Comparison of ENCODE assay signal across 16 mouse cellular contexts in genomic region chr3:59080293-59080916, GRCm38 (mm10). TPM values are rescaled to one million over a fixed set of nuclear protein-coding genes. Genes with fewer than 3 reads are reported as not detected.
A peak's percentile ranks its signal among the peaks of the same experiment; 100 is the strongest.
DNase-seq lines count a peak whose midpoint lies in the region; ATAC-seq and TF ChIP-seq lines count a peak whose summit lies in the region.
"Had no signal": no experiment of that assay in that cellular context is flagged by ENCODE, and none has a peak within 500 bp of the region (broad histone marks: within the 10 kb centered on the region; RNA-seq: fewer than 3 reads in every experiment).

No protein-coding gene starts in this region.

- 15% methylated on average over 6 of the region's 6 CpGs for WGBS in heart, embryonic 10.5 days
- 24% methylated on average over 6 of the region's 6 CpGs for WGBS in lung, embryonic 16.5 days
- 13% methylated on average over 6 of the region's 6 CpGs for WGBS in embryonic facial prominence, embryonic 14.5 days
- WGBS in limb, embryonic 13.5 days, result 10% methylated on average over 6 of the region's 6 CpGs
- WGBS in cerebellum, adult 2 months, result 61% methylated on average over 6 of the region's 6 CpGs

- no peaks in the 10 kb centered on the region for H3K36me3 ChIP-seq in heart, embryonic 10.5 days
- H3K36me3 ChIP-seq in lung, embryonic 16.5 days (ENCODE audit: control insufficient read depth, insufficient read depth, low read length), result no peaks in the 10 kb centered on the region
- H3K36me3 ChIP-seq in embryonic facial prominence, embryonic 14.5 days (ENCODE audit: control insufficient read depth, insufficient read depth, low read length), result no peaks in the 10 kb centered on the region
- no peaks in the 10 kb centered on the region for H3K36me3 ChIP-seq in limb, embryonic 13.5 days
- H3K36me3 ChIP-seq: midbrain, embryonic 15.5 days; neural tube, embryonic 12.5 days had no signal

- no peak overlapping the region for H3K4me2 ChIP-seq in lung, embryonic 16.5 days (ENCODE audit: low read depth, low read length)
- no peak overlapping the region for H3K4me2 ChIP-seq in embryonic facial prominence, embryonic 14.5 days (ENCODE audit: low read depth, low read length)
- peak overlapping the region; percentile 40 for H3K4me2 ChIP-seq in limb, embryonic 13.5 days (replicated peaks)
- H3K4me2 ChIP-seq: liver, embryonic 11.5 days; midbrain, embryonic 15.5 days; neural tube, embryonic 12.5 days had no signal

- no peak overlapping the region for H3K9ac ChIP-seq in lung, embryonic 16.5 days (ENCODE audit: low read length)
- H3K9ac ChIP-seq in embryonic facial prominence, embryonic 14.5 days (ENCODE audit: low read depth, low read length), result no peak overlapping the region
- no peak overlapping the region for H3K9ac ChIP-seq in limb, embryonic 13.5 days
- H3K9ac ChIP-seq: midbrain, embryonic 15.5 days; neural tube, embryonic 12.5 days had no signal

- no peaks in the 10 kb centered on the region for H3K27me3 ChIP-seq in heart, embryonic 10.5 days (ENCODE audit: insufficient read depth, poor library complexity, severe bottlenecking)
- no peaks in the 10 kb centered on the region for H3K27me3 ChIP-seq in lung, embryonic 16.5 days (ENCODE audit: control insufficient read depth, insufficient read depth, low read depth, low read length)
- no peaks in the 10 kb centered on the region for H3K27me3 ChIP-seq in embryonic facial prominence, embryonic 14.5 days (replicated peaks; ENCODE audit: control insufficient read depth, insufficient read depth, low read length)
- no peaks in the 10 kb centered on the region for H3K27me3 ChIP-seq in limb, embryonic 13.5 days
- no peaks in the 10 kb centered on the region for H3K27me3 ChIP-seq in cerebellum, adult 2 months (ENCODE audit: control insufficient read depth, insufficient read depth, low read length)
- H3K27me3 ChIP-seq: midbrain, embryonic 15.5 days; neural tube, embryonic 12.5 days had no signal

- H3K27ac ChIP-seq in heart, embryonic 10.5 days, result peak overlapping the region; percentile 67
- H3K27ac ChIP-seq in lung, embryonic 16.5 days (ENCODE audit: low read length), result no peak overlapping the region
- no peak overlapping the region for H3K27ac ChIP-seq in embryonic facial prominence, embryonic 14.5 days (replicated peaks; ENCODE audit: low read depth, low read length)
- H3K27ac ChIP-seq in limb, embryonic 13.5 days, result peak overlapping the region; percentile 55; the same call in 1 of the 2 replicates
- no peak overlapping the region for H3K27ac ChIP-seq in cerebellum, adult 2 months (ENCODE audit: insufficient read depth, low read length)
- H3K27ac ChIP-seq: hindbrain, postnatal 0 days; left cerebral cortex, adult 2 months; midbrain, embryonic 15.5 days; neural tube, embryonic 12.5 days had no signal

- H3K4me1 ChIP-seq in heart, embryonic 10.5 days, result peaks cover 12% of the 10 kb centered on the region
- H3K4me1 ChIP-seq in lung, embryonic 16.5 days (replicated peaks; ENCODE audit: control insufficient read depth, insufficient read depth, low read length), result peaks cover 5% of the 10 kb centered on the region; the same call in 1 of the 2 replicates
- peaks cover 9% of the 10 kb centered on the region for H3K4me1 ChIP-seq in embryonic facial prominence, embryonic 14.5 days (ENCODE audit: control insufficient read depth, insufficient read depth, low read length)
- H3K4me1 ChIP-seq in limb, embryonic 13.5 days, result peaks cover 15% of the 10 kb centered on the region
- peaks cover 8% of the 10 kb centered on the region for H3K4me1 ChIP-seq in cerebellum, adult 2 months (ENCODE audit: control insufficient read depth, insufficient read depth, low read length)
- H3K4me1 ChIP-seq: midbrain, embryonic 15.5 days had no signal

- H3K4me3 ChIP-seq in heart, embryonic 10.5 days, result no peak overlapping the region
- H3K4me3 ChIP-seq in lung, embryonic 16.5 days (ENCODE audit: low read length), result no peak overlapping the region
- no peak overlapping the region for H3K4me3 ChIP-seq in embryonic facial prominence, embryonic 14.5 days (ENCODE audit: low read depth, low read length)
- H3K4me3 ChIP-seq in limb, embryonic 13.5 days, result no peak overlapping the region
- no peak overlapping the region for H3K4me3 ChIP-seq in cerebellum, adult 2 months (replicated peaks; ENCODE audit: insufficient read depth, low read depth, low read length)
- H3K4me3 ChIP-seq: left cerebral cortex, adult 2 months; midbrain, embryonic 15.5 days; neural tube, embryonic 12.5 days had no signal

- H3K9me3 ChIP-seq in heart, embryonic 10.5 days, result no peaks in the 10 kb centered on the region
- H3K9me3 ChIP-seq in lung, embryonic 16.5 days (ENCODE audit: control insufficient read depth, low read length), result no peaks in the 10 kb centered on the region
- H3K9me3 ChIP-seq in embryonic facial prominence, embryonic 14.5 days (ENCODE audit: control insufficient read depth, low read length), result no peaks in the 10 kb centered on the region
- H3K9me3 ChIP-seq in limb, embryonic 13.5 days, result no peaks in the 10 kb centered on the region
- H3K9me3 ChIP-seq: midbrain, embryonic 15.5 days; neural tube, embryonic 12.5 days had no signal

- TF ChIP-seq CTCF in cerebellum, adult 2 months (IDR thresholded peaks at IDR 0.05; ENCODE audit: borderline replicate concordance, insufficient read depth, low read depth, low read length), result no peak

- ATAC-seq in lung, embryonic 16.5 days (ENCODE audit: low read depth), result peak; percentile 55; the same call in 1 of the 2 replicates
- peak; percentile 76; the same call in 1 of the 2 replicates for ATAC-seq in embryonic facial prominence, embryonic 14.5 days (ENCODE audit: low read depth)
- ATAC-seq in limb, embryonic 13.5 days (ENCODE audit: low FRiP score, low read depth), result no peak
- ATAC-seq: hindbrain, postnatal 0 days; midbrain, embryonic 15.5 days had no signal

- no peak for TF ChIP-seq POLR2A in cerebellum, adult 2 months (IDR thresholded peaks at IDR 0.05; ENCODE audit: borderline replicate concordance, insufficient read depth, low read length)

- no peak for DNase-seq in heart, embryonic 10.5 days (ENCODE audit: low spot score)
- no peak for DNase-seq in heart, adult 8-10 months (ENCODE audit: low spot score)
- no peak for DNase-seq in lung, postnatal 10 days
- peak; percentile 31 for DNase-seq in embryonic facial prominence, embryonic 14.5 days (ENCODE audit: low spot score)
- no peak for DNase-seq in cerebellum, adult 2 months
- no peak for DNase-seq in T-cell, adult 2 months (ENCODE audit: low spot score)
- DNase-seq: cerebellum, postnatal 14 days; gastrocnemius, postnatal 36 days had no signal

RNA-seq across cellular contexts. Expression of gene Gpr171, which starts 21.2 kb away (rescaled TPM):
- polyA plus RNA-seq in heart, embryonic 10.5 days (2016; fragmentation: Nextera tagmentation; extraction: Ambion mirVana), result 0.89 and 1.7 TPM in 2 replicates
- under 1 TPM in 2 of 4 experiments, not detected in 2; 0.13 to 0.23 TPM for total RNA-seq in heart, adult 8-10 months (2022)
- 1.4 and 1.8 TPM in 2 replicates for polyA plus RNA-seq in lung, embryonic 16.5 days (2015; fragmentation: Nextera tagmentation; extraction: Ambion mirVana)
- polyA plus RNA-seq in embryonic facial prominence, embryonic 14.5 days (2014; fragmentation: Nextera tagmentation; extraction: Ambion mirVana), result 0.80 and 1.1 TPM in 2 replicates
- 1.2 and 1.5 TPM in 2 replicates for polyA plus RNA-seq in limb, embryonic 13.5 days (2015; fragmentation: Nextera tagmentation; extraction: Ambion mirVana)
- 0.06 TPM in 1 of 2 replicates, not detected in the other for polyA plus RNA-seq in cerebellum, adult 2 months (2012; rRNA removed)
- total RNA-seq: gastrocnemius, postnatal 36 days; hindbrain, postnatal 0 days; left cerebral cortex, adult 2 months had no signal
- polyA plus RNA-seq: frontal cortex, adult 2 months had no signal

Comparison
In these comparisons a context has a peak if more than half of its experiments do, and no peak if none do; other contexts are left out.
1. H3K27ac ChIP-seq: peak in heart, embryonic 10.5 days (single experiment) and limb, embryonic 13.5 days (single experiment); none in lung, embryonic 16.5 days (single experiment), embryonic facial prominence, embryonic 14.5 days (single experiment) and cerebellum, adult 2 months (single experiment).